Mouse (Mus musculus): Measurements from ENCODE around the gene Elavl2. TPM values are rescaled to one million over a fixed set of nuclear protein-coding genes. Genes with fewer than 3 reads are reported as not detected.

The Elavl2 gene
- polyA plus RNA-seq, 2 experiments = 1.7 to 2.0 TPM

GRCm38 (mm10) chr4:91391987-91392598, 8.5 kb downstream of the Elavl2 start:
- Histone ChIP-seq H3K36me3 (ENCODE audit: control insufficient read depth, insufficient read depth, low read length) (no peaks in the 10 kb centered on the region), H3K9me3 (ENCODE audit: control insufficient read depth, low read length) (no peaks in the 10 kb centered on the region), H3K4me2 (replicated peaks; ENCODE audit: low read depth, low read length, severe bottlenecking) (no peak overlapping the region), H3K27me3 (ENCODE audit: control insufficient read depth, insufficient read depth, low read length) (no peaks in the 10 kb centered on the region), H3K27ac (replicated peaks; ENCODE audit: low read depth, low read length) (no peak overlapping the region), H3K9ac (ENCODE audit: low read depth, low read length, severe bottlenecking) (no peak overlapping the region), H3K4me1 (ENCODE audit: control insufficient read depth, insufficient read depth, low read length) (no peaks in the 10 kb centered on the region), H3K4me3 (replicated peaks; ENCODE audit: low read length) (no peak overlapping the region)
- TF ChIP-seq POLR2A (IDR thresholded peaks at IDR 0.05; ENCODE audit: borderline replicate concordance, extremely low read depth, insufficient read depth, insufficient read length) = no peak
- WGBS = 63% methylated on average over 5 of the region's 5 CpGs
- ATAC-seq (ENCODE audit: low FRiP score, low read depth) (no peak), DNase-seq (ENCODE audit: low spot score) (no peak)

- ATAC-seq (ENCODE audit: low FRiP score, low read depth) = no peak
- H3K27me3 ChIP-seq (ENCODE audit: control insufficient read depth, insufficient read depth, low read length) = no peaks in the 10 kb centered on the region
- H3K4me3 ChIP-seq (replicated peaks; ENCODE audit: low read length) = no peak overlapping the region
Measured at GRCm38 (mm10) chr4:91387701-91388100, 12.9 kb downstream of the Elavl2 start.

GRCm38 (mm10) chr4:91381201-91381627, 19.4 kb downstream of the Elavl2 start:
- H3K4me2 ChIP-seq (replicated peaks; ENCODE audit: low read depth, low read length, severe bottlenecking) = no peak overlapping the region
- H3K36me3 ChIP-seq (ENCODE audit: control insufficient read depth, insufficient read depth, low read length) = no peaks in the 10 kb centered on the region
- H3K27ac ChIP-seq (replicated peaks; ENCODE audit: low read depth, low read length) = no peak overlapping the region
- no peak for ATAC-seq (ENCODE audit: low FRiP score, low read depth)
- no peaks in the 10 kb centered on the region for H3K9me3 ChIP-seq (ENCODE audit: control insufficient read depth, low read length)
- no peaks in the 10 kb centered on the region for H3K4me1 ChIP-seq (ENCODE audit: control insufficient read depth, insufficient read depth, low read length)
- peaks cover 22% of the 10 kb centered on the region for H3K27me3 ChIP-seq (ENCODE audit: control insufficient read depth, insufficient read depth, low read length)
- no peak for TF ChIP-seq POLR2A (IDR thresholded peaks at IDR 0.05; ENCODE audit: borderline replicate concordance, extremely low read depth, insufficient read depth, insufficient read length)
- WGBS = 2% methylated on average over 13 of the region's 13 CpGs
- no peak overlapping the region for H3K4me3 ChIP-seq (replicated peaks; ENCODE audit: low read length)
- no peak overlapping the region for H3K9ac ChIP-seq (ENCODE audit: low read depth, low read length, severe bottlenecking)
- DNase-seq (ENCODE audit: low spot score) = no peak

More at GRCm38 (mm10) chr4:91387701-91388100, 12.9 kb downstream of the Elavl2 start:
- DNase-seq (ENCODE audit: low spot score) = no peak
- no peak overlapping the region for H3K4me2 ChIP-seq (replicated peaks; ENCODE audit: low read depth, low read length, severe bottlenecking)
- no peaks in the 10 kb centered on the region for H3K4me1 ChIP-seq (ENCODE audit: control insufficient read depth, insufficient read depth, low read length)
- 89% methylated on average over 3 of the region's 3 CpGs for WGBS
- no peaks in the 10 kb centered on the region for H3K9me3 ChIP-seq (ENCODE audit: control insufficient read depth, low read length)
- H3K27ac ChIP-seq (replicated peaks; ENCODE audit: low read depth, low read length) = no peak overlapping the region
- H3K36me3 ChIP-seq (ENCODE audit: control insufficient read depth, insufficient read depth, low read length) = no peaks in the 10 kb centered on the region
- no peak for TF ChIP-seq POLR2A (IDR thresholded peaks at IDR 0.05; ENCODE audit: borderline replicate concordance, extremely low read depth, insufficient read depth, insufficient read length)
- H3K9ac ChIP-seq (ENCODE audit: low read depth, low read length, severe bottlenecking) = no peak overlapping the region

- no peak overlapping the region for H3K4me2 ChIP-seq (replicated peaks; ENCODE audit: low read depth, low read length, severe bottlenecking)
- H3K36me3 ChIP-seq (ENCODE audit: control insufficient read depth, insufficient read depth, low read length) = no peaks in the 10 kb centered on the region
- no peaks in the 10 kb centered on the region for H3K4me1 ChIP-seq (ENCODE audit: control insufficient read depth, insufficient read depth, low read length)
- DNase-seq (ENCODE audit: low spot score) (no peak), ATAC-seq (ENCODE audit: low FRiP score, low read depth) (no peak)
- peaks cover 22% of the 10 kb centered on the region for H3K27me3 ChIP-seq (ENCODE audit: control insufficient read depth, insufficient read depth, low read length)
- 3% methylated on average over 24 of the region's 24 CpGs for WGBS
- no peak overlapping the region for H3K4me3 ChIP-seq (replicated peaks; ENCODE audit: low read length)
- no peak overlapping the region for H3K9ac ChIP-seq (ENCODE audit: low read depth, low read length, severe bottlenecking)
- TF ChIP-seq POLR2A (IDR thresholded peaks at IDR 0.05; ENCODE audit: borderline replicate concordance, extremely low read depth, insufficient read depth, insufficient read length) = no peak
- H3K9me3 ChIP-seq (ENCODE audit: control insufficient read depth, low read length) = no peaks in the 10 kb centered on the region
- no peak overlapping the region for H3K27ac ChIP-seq (replicated peaks; ENCODE audit: low read depth, low read length)
Measured at GRCm38 (mm10) chr4:91380341-91381117, 20.1 kb downstream of the Elavl2 start.

GRCm38 (mm10) chr4:91379559-91379958, 21.0 kb downstream of the Elavl2 start:
- no peak overlapping the region for H3K9ac ChIP-seq (ENCODE audit: low read depth, low read length, severe bottlenecking)
- H3K9me3 ChIP-seq (ENCODE audit: control insufficient read depth, low read length) = no peaks in the 10 kb centered on the region
- WGBS = 2% methylated on average over 9 of the region's 9 CpGs
- peak; percentile 82 for DNase-seq (ENCODE audit: low spot score)
- H3K4me2 ChIP-seq (replicated peaks; ENCODE audit: low read depth, low read length, severe bottlenecking) = no peak overlapping the region
- H3K36me3 ChIP-seq (ENCODE audit: control insufficient read depth, insufficient read depth, low read length) = no peaks in the 10 kb centered on the region
- H3K27me3 ChIP-seq (ENCODE audit: control insufficient read depth, insufficient read depth, low read length) = peaks cover 31% of the 10 kb centered on the region
- ATAC-seq (ENCODE audit: low FRiP score, low read depth) = no peak
- H3K4me3 ChIP-seq (replicated peaks; ENCODE audit: low read length) = no peak overlapping the region
- H3K4me1 ChIP-seq (ENCODE audit: control insufficient read depth, insufficient read depth, low read length) = peaks cover 6% of the 10 kb centered on the region; the same call in 1 of the 2 replicates
- no peak for TF ChIP-seq POLR2A (IDR thresholded peaks at IDR 0.05; ENCODE audit: borderline replicate concordance, extremely low read depth, insufficient read depth, insufficient read length)
- no peak overlapping the region for H3K27ac ChIP-seq (replicated peaks; ENCODE audit: low read depth, low read length)
